Mouse (Mus musculus): ENCODE results near the gene Olfr90. TPM values are rescaled to one million over a fixed set of nuclear protein-coding genes. Genes with fewer than 3 reads are reported as not detected.

Olfr90 gene
- polyA plus RNA-seq, 1 experiment from 2014 or later = not detected

GRCm38 (mm10) chr17:37039127-37039894, 49.0 kb downstream of the Olfr90 start:
- ATAC-seq = no peak
- no peak overlapping the region for H3K4me3 ChIP-seq

More at GRCm38 (mm10) chr17:37039127-37039894, 49.0 kb downstream of the Olfr90 start:
- H3K4me1 ChIP-seq = no peaks in the 10 kb centered on the region
- no peak overlapping the region for H3K4me2 ChIP-seq
- H3K36me3 ChIP-seq = no peaks in the 10 kb centered on the region
- no peak overlapping the region for H3K9ac ChIP-seq
- H3K9me3 ChIP-seq (replicated peaks) = no peaks in the 10 kb centered on the region
- H3K27me3 ChIP-seq (replicated peaks) = peaks cover 22% of the 10 kb centered on the region
- H3K27ac ChIP-seq = no peak overlapping the region
- 55% methylated on average over 2 of the region's 2 CpGs for WGBS (ENCODE audit: insufficient replicate concordance)

Other genes with a start within 250 kb of the Olfr90 start
- 0.38 and 0.43 TPM in 2 replicates for gene Trim15, start 221.3 kb downstream of the Olfr90 start, polyA plus RNA-seq (2016; fragmentation: Nextera tagmentation; extraction: Ambion mirVana)
- gene Trim10, start 218.9 kb downstream of the Olfr90 start, polyA plus RNA-seq (2016; fragmentation: Nextera tagmentation; extraction: Ambion mirVana) = 227 and 235 TPM in 2 replicates
- gene Trim40, start 198.4 kb downstream of the Olfr90 start, polyA plus RNA-seq (2016; fragmentation: Nextera tagmentation; extraction: Ambion mirVana) = not detected in 2 replicates
- gene Trim31, start 190.4 kb downstream of the Olfr90 start, polyA plus RNA-seq (2016; fragmentation: Nextera tagmentation; extraction: Ambion mirVana) = not detected in 2 replicates
- gene Rnf39, start 145.6 kb downstream of the Olfr90 start, polyA plus RNA-seq (2016; fragmentation: Nextera tagmentation; extraction: Ambion mirVana) = not detected in 2 replicates
- 44.5 and 47.3 TPM in 2 replicates for gene Ppp1r11, start 136.8 kb downstream of the Olfr90 start, polyA plus RNA-seq (2016; fragmentation: Nextera tagmentation; extraction: Ambion mirVana)
- gene Znrd1, start 129.9 kb downstream of the Olfr90 start, polyA plus RNA-seq (2016; fragmentation: Nextera tagmentation; extraction: Ambion mirVana) = 32.7 and 33.5 TPM in 2 replicates
- 3.9 and 5.2 TPM in 2 replicates for gene Znrd1as, start 129.9 kb downstream of the Olfr90 start, polyA plus RNA-seq (2016; fragmentation: Nextera tagmentation; extraction: Ambion mirVana)
- gene 2410137M14Rik, start 107.3 kb downstream of the Olfr90 start, polyA plus RNA-seq (2016; fragmentation: Nextera tagmentation; extraction: Ambion mirVana) = not detected in 2 replicates
- gene H2-M5, start 99.0 kb downstream of the Olfr90 start, polyA plus RNA-seq (2016; fragmentation: Nextera tagmentation; extraction: Ambion mirVana) = 0.11 TPM in 1 of 2 replicates, not detected in the other
- 11.2 and 11.8 TPM in 2 replicates for gene Zfp57, start 87.3 kb downstream of the Olfr90 start, polyA plus RNA-seq (2016; fragmentation: Nextera tagmentation; extraction: Ambion mirVana)
- not detected in 2 replicates for gene Mog, start 65.1 kb downstream of the Olfr90 start, polyA plus RNA-seq (2016; fragmentation: Nextera tagmentation; extraction: Ambion mirVana)
- 1.1 and 1.6 TPM in 2 replicates for gene Gabbr1, start 42.5 kb downstream of the Olfr90 start, polyA plus RNA-seq (2016; fragmentation: Nextera tagmentation; extraction: Ambion mirVana)
- not detected in 2 replicates for gene Olfr91, start 9.8 kb upstream of the Olfr90 start, polyA plus RNA-seq (2016; fragmentation: Nextera tagmentation; extraction: Ambion mirVana)
- gene Olfr92, start 31.6 kb upstream of the Olfr90 start, polyA plus RNA-seq (2016; fragmentation: Nextera tagmentation; extraction: Ambion mirVana) = not detected in 2 replicates
- gene Olfr93, start 73.0 kb upstream of the Olfr90 start, polyA plus RNA-seq (2016; fragmentation: Nextera tagmentation; extraction: Ambion mirVana) = not detected in 2 replicates
- not detected in 2 replicates for gene Ubd, start 105.4 kb upstream of the Olfr90 start, polyA plus RNA-seq (2016; fragmentation: Nextera tagmentation; extraction: Ambion mirVana)
- not detected in 2 replicates for gene Olfr94, start 112.5 kb upstream of the Olfr90 start, polyA plus RNA-seq (2016; fragmentation: Nextera tagmentation; extraction: Ambion mirVana)
- gene Olfr95, start 124.6 kb upstream of the Olfr90 start, polyA plus RNA-seq (2016; fragmentation: Nextera tagmentation; extraction: Ambion mirVana) = not detected in 2 replicates
- not detected in 2 replicates for gene Olfr96, start 131.6 kb upstream of the Olfr90 start, polyA plus RNA-seq (2016; fragmentation: Nextera tagmentation; extraction: Ambion mirVana)
- gene Olfr97, start 148.8 kb upstream of the Olfr90 start, polyA plus RNA-seq (2016; fragmentation: Nextera tagmentation; extraction: Ambion mirVana) = not detected in 2 replicates
- gene Olfr98, start 175.2 kb upstream of the Olfr90 start, polyA plus RNA-seq (2016; fragmentation: Nextera tagmentation; extraction: Ambion mirVana) = not detected in 2 replicates
- gene H2-M3, start 181.7 kb upstream of the Olfr90 start, polyA plus RNA-seq (2016; fragmentation: Nextera tagmentation; extraction: Ambion mirVana) = 1.1 and 1.5 TPM in 2 replicates
- gene Olfr99, start 195.0 kb upstream of the Olfr90 start, polyA plus RNA-seq (2016; fragmentation: Nextera tagmentation; extraction: Ambion mirVana) = not detected in 2 replicates
- not detected in 2 replicates for gene Olfr101, start 215.8 kb upstream of the Olfr90 start, polyA plus RNA-seq (2016; fragmentation: Nextera tagmentation; extraction: Ambion mirVana)
- gene Olfr102, start 228.6 kb upstream of the Olfr90 start, polyA plus RNA-seq (2016; fragmentation: Nextera tagmentation; extraction: Ambion mirVana) = not detected in 2 replicates

Data from liver, embryonic 12.5 days (tissue).